Mouse (Mus musculus) layer of hippocampus, postnatal 25 days (tissue): ENCODE data around the gene Nol9. TPM values are rescaled to one million over a fixed set of nuclear protein-coding genes. Genes with fewer than 3 reads are reported as not detected.

ENCODE experiments used
- DNase-seq, 2 experiments: peaks; one replicate each; pipeline ENCODE4 v3.0.0; 2022; ENCODE audit warnings: mixed read lengths in 2 of 2, low spot score in 1 of 2; ENCODE audit errors: extremely low spot score in 1 of 2
- total RNA-seq, 2 experiments: library from RNA; stranded (reverse); gene quantifications; 2 replicates each; pipeline ENCODE4 v1.2.3; 2021

Gene Nol9
- total RNA-seq, 2 experiments from 2014 or later, result 20.9 to 22.3 TPM

DNA sequence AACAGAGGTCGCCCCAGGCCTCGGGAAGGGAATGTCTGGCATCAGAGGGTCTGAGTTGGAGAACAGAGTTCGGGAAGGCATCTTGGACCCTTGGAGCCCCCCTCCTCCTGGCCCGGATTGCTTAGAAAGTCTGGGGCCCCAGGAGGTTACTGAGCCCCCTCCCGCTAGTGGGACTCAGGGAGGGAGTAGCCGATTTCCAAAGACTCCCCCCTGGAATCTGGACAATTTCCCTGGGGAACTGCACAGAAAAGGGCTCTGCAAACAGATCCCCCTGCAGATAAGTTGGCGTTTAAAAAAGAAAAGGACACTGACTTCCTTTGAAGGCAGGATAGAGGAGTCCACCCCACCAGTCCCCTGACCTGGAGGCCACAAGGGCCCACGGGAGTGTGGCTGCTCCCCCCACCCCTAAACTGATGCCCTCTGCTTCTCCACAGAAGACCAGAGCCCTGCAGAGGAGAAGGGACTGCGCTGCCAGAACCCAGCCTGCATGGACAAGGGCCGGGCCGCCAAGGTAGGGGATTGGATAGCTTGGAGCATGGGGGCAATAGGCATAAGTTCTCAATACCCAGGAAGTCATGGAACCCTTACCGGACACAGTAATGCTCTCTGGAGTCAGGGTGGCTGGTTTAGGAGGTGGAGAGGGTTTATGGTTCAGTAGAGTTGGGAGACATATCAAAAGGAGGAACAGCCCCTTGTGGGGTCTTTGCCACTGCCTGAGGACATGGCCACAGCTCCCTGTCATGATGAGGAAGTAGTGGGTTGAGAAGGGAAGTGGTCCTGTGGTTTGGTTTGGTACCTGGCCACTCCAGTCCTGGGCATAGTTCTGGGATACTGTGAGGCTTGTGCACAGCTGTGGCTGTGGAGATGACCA, 48.3 kb downstream of the Nol9 start:
- DNase-seq, result no peak

DNA sequence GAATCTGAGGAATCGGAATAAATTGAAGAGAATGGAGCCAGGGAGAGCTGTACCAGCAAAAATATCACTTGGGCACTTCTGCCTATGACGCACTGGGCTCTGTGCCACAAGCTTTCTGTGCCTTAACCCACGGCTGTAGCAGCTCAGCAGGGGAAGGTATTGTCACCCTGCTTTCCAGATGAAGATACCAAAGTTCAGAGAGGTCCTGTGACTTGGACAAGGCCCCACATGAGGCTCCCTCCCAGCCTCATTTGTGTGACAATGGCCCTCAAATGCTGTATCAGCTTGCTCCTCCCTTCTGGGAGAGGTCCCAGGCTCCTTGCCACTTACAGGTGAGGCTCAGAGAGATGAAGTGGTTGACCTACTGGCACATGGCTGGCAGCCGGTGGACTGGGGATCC, 49.0 kb downstream of the Nol9 start:
- no peak for DNase-seq

DNA sequence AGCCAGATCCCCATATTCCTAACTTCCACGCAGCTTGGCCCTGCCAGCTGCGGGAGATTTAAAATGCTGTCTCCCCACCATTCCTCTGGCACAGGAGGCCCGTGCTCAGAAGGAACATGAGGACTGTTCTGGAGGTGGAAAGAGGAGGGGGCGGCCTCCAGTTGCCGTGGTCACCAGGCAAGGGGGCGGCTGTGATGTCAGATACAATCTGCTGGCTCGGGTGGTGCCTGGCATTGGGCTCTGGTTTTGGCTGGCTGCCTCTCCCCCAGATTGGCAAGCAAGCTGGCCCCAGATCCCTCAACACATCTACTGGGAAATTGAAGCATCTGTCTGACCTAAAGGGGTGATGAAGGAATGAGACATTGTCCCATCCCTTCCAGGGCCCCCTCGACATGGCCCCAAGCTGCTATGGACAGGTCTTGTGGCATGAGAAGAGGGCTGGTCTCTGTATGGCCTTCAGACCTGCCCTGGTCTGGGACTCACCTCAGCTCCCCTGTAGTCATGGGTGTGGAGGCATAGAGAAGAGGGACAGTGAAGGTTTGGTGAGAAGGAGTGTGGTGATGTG, 49.5 kb downstream of the Nol9 start:
- peak; percentile 73 to 75 for DNase-seq

DNA sequence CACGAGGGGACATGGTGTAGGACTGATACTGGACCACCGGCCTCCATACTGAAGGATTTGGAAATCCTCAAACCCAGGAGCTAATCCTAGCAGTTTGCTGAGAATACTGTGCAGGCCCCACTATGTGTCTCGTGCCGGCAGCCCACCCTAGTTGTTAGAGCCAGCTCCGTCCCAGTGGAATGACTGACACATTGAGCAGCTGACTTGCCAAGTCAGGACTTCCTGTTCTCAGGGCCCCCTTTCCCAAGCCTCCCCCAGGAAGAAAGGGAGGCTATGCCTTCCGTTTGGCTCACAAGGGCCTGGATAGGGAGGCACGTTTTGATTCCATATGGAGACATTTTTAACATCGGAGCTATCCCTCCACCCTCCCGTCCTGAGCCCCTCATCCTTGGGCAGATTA, 51.1 kb downstream of the Nol9 start:
- DNase-seq, result no peak

DNA sequence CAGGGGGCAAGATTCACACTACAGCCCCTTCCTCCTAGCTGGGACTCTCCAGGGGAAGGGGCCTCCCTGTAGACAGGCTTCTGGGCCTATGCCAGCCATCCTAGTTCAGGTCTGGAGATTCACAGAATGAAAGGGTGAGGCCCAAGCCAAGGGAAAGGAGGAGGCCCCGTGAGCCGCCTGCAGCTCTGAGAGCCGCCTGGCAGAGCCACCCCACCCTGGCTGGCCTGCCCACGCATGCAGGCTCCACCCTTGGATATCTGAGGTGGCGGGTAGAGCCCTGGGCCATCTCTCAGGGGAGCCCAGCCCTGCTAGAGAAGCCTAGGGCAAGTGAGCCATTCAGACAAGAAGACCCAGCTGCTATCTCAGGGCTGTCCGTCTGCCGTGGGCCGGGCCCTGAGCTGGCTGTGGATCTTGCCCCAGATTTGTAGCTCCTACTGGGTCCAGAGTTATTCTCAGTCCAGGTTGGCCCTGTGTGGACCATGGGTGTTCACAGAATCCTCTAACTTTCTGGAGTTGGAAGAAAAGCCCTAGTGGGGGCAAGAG, 53.7 kb downstream of the Nol9 start:
- no peak for DNase-seq

DNA sequence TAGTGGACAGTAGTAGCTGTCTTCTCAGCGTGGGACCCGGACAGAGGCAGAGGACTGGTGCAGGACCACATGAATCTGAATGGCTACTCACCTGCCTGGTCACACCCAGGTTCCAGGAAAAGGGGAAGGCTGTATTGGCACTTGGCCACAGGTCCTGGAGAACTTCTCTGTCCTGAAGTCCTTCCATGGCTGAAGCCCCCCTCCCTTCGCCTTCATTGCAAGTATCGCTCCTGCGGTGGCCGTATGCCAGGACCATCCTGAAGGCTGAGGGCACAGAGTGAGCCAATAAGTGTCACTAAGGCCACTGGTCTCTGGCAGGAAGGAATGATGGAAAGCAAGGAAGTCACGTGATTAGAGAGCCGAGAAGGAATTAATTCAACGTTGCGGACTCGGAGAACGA, 55.1 kb downstream of the Nol9 start:
- no peak for DNase-seq

DNA sequence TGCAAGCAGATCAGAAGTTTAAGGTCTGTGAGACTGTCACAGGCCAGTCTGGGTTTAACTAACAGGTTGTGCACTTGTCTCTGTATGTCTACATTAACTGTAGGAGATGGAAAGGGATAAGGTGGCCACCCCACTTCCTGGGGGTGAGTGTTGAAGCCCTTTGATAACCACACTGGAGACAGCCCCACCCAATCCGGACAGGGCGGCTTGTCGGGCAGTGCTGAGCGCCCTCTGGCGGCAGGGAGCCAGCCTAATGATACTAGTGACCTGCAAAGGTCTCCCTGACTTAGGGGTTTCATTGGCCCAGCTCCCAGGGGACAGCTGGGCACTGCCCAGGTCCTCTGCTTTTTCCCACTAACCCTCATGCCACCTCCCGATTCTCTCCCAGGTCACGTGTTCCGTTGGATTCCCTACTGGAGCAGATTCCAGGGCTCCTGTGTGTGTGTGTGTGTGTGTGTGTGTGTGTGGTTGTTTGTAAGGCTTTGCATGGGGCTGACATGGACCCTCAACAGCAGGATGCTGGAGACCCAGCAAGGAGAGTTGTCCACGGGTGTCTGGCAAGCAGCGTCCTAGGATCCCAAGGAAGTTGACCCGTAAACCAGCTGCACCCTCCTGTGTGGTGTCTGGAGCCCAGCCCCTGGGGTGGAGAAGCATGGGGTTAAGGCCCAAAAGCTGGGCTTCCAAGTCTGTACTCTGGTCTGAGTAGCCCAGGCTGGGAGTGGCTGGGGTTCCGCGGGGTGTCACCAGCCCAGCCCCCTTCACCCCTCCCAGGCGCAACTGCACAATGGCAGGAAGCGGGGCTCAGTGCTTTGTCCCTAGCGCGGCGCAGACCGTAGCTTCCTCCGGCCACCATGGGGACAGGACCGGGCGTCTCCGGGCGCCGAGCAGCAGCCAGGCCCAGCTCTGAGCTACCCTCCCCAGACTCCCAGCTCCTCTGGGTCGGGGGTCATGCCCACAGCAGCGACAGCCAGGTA, 57.1 kb downstream of the Nol9 start:
- DNase-seq, result peak in 1 of 2 experiments; percentile 77

DNA sequence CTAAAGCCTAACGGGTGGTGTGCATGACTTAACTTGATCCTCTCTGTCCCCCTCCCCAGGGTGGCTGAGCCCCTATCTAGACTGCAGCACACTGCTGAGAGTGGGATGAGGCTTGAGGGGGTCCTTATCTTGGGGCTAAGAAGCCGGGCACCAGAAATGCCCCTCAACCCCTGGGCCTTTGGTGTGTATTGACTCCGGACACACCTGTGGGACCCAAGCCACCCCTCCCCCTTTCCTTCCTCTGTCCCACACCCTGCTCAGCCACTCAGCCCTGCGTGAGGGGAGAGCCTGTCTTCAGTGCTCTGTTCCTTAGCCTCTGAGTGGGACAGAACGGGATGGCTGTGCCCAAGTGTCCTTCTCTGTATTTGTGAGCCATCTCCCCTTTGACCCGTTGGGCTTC, 57.8 kb downstream of the Nol9 start:
- DNase-seq, result no peak

DNA sequence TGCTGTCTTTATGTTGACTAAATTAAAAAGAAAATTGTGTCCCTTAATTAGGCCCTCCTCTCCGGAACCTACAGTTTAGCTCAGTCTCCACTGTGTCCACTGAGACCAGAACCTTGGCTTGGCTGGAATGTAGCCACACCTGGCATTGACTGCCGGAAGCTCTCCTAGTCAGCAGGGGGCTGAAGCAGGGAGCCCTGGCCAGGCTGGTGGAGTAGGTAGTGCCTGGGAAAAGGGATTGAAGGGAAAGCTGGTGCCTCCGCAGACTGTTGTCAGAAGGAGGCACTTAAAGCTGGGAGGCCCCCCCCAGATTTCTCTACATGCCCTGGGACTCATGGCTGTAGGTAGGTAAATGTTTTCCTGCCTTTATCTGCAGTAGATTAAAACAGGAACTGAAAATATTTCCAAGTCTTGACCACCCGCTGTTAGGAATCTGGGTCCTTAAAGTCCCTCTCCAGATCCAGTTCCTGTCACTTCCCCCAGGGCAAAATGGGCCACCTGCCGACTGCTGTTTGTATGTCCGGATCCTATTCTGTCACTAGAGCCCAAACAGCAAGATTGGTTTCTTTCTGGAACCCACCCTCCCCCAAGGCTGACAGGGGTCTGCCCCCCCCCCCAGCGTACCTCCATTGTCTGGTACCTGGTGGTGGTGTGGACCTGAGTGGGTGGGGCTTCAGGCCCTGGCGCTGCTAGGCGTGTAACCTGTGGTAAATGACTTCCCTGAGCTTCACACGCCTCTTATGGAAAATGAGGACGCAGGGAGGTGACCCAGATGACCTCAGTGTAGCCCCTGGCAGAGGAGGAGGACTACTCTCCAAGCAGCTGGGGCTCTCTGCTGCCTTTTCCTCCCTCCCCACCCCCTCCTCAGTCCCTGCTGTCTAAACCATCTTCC, 59.0 kb downstream of the Nol9 start:
- no peak for DNase-seq

DNA sequence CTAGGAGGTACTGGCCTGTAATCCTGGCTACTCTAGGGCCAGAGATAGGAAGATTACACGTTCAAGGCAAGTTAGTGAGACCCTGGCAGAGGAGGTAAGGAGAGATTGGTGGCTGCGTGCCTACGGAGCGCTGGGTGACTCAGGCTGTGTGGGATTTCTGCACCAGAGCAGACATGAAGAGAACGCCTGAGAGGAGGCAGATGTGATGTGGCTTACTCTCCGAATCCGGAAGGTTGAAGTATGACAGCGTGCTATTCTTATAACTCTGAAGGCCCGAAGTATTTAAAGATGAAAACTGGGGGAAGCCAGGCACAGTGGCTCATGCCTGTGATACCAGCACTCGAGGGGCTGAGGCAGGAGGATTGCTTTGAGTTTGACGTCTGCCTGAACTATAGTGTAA, 61.4 kb downstream of the Nol9 start:
- no peak for DNase-seq

DNA sequence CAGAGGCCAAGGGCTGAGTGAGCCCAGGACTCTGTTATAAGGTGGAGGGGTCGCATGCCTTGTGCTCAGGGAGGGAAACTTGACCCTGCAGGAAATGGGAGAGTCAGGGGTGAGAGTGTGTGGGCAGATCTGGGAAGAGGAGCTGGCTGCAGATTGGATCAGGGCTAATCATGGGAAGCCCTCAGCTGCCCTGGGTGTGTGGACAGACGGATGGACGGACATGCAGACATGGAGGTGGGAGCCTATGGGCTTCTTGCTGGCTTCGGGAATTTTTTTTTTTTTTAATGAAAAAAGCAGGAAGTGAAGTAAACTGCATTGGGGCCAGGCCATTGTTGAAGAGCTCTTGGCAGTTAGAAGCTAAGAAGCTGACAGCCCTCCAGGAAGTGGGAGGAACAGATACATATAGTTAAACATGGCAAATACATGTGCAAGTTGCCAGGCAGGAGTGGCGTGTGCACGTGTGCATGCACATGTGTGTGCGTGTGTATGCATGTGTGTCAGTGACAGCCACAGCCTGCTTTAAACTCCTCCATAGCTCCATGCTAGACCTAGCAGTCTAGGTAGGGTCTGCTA, 62.0 kb downstream of the Nol9 start:
- DNase-seq, result no peak

DNA sequence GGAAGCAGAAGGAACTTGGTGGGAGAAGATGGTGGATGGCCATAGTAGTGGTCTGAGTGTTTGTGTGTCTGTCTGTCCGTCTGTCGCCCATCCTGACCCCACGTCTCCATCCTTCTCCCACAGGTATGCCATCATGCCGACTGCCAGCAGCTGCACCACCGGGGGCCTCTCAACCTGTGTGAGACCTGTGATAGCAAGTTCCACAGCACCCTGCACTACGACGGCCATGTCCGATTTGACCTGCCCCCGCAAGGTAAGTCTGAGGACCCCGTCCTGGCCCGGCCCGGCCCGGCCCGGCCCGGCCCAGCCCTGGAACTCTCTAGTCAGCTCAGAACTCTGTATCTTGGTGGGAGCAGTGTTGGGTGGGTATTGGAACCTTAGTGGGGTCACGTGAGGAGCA, 62.8 kb downstream of the Nol9 start:
- DNase-seq, result no peak

DNA sequence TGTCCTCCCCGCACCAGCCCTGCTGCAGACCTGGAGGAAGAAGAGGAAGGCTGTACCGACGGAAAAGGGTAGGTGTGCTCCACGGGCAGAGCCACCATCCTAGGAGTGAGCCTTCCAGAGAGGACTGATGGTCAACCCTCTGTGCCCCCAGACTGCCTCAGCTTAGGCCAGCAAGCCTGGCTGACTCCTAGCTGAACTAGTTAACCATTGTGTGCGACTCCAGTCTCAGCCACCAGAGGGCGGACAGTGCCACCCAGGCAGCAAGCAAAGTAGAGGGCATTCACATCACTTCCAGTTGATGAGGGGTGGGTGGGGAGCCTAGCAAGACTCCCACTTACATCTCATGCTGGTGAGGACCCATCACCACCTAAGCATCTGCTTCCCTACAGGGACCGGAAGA, 63.9 kb downstream of the Nol9 start:
- DNase-seq, result peak; percentile 70 to 87

DNA sequence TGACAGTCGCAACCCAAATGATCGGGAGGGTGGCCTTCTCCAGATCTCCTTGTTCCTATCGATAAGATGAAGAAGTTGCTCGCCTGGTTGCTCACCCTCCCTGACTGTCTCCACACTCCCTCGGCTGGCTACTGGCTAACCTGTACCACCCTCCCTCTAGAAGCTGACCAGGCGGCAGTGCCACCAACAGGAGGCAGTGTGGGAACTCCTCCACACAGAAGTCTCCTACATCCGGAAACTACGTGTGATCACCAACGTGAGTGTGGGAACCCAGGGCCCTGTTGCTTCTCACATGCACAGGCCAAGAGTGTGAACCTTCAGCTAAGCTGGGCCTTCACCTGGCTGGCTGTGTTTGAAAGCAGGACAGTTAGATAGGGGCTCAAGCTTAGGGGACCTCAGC, 67.6 kb downstream of the Nol9 start:
- DNase-seq, result no peak

DNA sequence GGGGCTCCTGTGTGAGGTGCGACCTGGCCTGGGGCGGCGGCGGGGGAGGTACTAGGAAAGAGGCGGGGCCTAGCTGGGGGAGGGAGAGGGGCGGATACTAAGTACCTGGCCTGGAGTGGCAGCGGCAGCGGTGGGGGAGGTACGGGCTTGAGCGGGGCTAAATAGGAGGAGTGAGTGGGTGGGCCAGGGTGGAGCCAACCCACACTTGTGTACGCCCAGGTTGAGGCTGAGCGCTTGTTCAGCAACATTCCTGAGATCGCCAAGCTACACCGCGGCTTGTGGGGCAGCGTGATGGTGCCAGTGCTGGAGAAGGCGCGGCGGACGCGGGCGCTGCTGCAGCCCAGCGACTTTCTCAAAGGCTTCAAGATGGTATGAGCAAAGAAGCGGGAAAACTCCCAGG, 68.4 kb downstream of the Nol9 start:
- no peak for DNase-seq

DNA sequence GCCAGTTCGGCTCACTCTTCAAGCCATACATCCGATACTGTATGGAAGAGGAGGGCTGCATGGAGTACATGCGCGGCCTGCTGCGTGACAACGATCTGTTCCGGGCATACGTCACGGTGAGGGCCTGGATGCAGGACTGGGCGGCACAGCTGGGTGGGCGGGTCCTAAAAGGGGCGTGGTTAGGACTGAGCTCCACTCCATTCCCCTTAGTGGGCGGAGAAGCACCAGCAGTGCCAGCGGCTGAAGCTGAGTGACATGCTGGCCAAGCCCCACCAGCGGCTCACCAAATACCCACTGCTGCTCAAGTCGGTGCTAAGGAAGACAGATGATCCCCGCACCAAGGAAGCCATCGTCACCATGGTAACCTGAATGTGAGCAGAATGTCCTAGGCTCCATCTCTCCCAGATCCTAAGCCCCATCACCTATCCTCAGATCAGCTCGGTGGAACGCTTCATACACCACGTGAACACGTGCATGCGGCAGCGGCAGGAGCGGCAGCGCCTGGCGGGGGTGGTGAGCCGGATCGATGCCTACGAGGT, 68.9 kb downstream of the Nol9 start:
- no peak for DNase-seq

DNA sequence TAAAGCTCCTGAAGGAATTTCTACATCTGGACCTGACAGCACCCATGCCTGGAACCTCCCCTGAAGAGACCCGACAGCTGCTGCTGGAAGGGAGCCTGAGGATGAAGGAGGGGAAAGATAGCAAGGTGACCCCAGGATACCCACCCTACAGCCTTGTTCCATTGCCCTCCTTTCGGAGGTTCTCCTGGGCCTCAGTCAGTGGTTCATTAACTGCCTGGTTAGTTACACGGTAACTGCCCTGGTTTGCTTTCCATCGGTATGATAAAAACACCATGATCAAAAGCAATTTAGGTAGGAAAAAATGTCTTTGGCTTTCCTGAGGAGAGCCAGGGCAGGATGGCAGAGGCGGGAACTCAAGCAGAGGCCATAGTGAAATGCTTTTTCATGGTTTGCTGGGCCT, 69.6 kb downstream of the Nol9 start:
- DNase-seq, result no peak

DNA sequence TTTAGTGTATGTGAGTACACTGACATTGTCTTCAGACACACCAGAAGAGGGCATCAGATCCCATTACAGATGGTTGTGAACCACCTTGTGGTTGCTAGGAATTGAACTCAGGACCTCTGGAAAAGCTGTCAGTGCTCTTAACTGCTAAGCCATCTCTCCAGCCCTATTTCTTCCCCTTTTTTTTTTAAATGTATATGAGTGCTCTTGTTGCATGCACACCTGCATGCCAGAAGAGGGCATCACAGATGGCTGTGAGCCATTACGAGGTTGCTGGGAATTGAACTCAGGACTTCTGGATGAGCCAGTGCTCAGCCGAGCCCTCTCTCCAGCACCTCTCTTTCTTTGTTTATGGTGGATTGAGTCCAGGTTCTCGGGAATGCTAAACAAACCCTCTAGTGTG, 70.4 kb downstream of the Nol9 start:
- DNase-seq, result no peak

DNA sequence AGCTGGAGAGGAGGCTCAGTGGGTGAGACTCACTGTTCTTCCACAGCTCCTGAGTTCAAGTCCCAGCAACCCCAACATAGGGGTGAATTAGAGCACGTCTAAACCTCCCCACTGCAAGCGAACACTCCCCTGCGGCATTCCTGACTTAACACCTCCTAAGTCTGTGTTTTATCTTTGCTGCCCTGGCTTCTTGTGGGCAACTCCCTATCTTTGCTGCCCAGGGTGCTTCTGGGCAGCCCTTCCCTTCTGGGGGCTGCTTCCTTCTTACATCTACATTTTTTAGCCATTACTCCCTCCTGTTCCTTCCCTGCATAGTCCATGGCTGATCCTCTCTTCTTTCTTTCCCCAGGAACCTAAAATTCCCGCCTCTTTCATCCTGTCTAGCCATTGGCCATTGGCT, 71.6 kb downstream of the Nol9 start:
- no peak for DNase-seq
